Mouse (Mus musculus) liver, adult 2 months (tissue): ENCODE data around the gene Bcl2l11. TPM values are rescaled to one million over a fixed set of nuclear protein-coding genes. Genes with fewer than 3 reads are reported as not detected.

Source experiments
- DNase-seq: peaks from one replicate; pipeline ENCODE4 v3.0.0-alpha.2; 2011; ENCODE audit warnings: low read depth, low spot score; ENCODE audit errors: extremely low read depth
- H3K27ac ChIP-seq: fragments of 200-500 bp; replicated peaks from 2 replicates; pipeline ENCODE4 v1.5.1; 2012; ENCODE audit warnings: low read depth, mild to moderate bottlenecking, control low read depth, inconsistent platforms, low read length; ENCODE audit not compliant: insufficient read depth
- H3K27me3 ChIP-seq: fragments of 200-500 bp; 2 replicates; pipeline ENCODE4 v1.6.1; 2012; ENCODE audit warnings: mild to moderate bottlenecking, moderate library complexity, low read length, inconsistent platforms; ENCODE audit not compliant: control insufficient read depth, insufficient read depth
- H3K36me3 ChIP-seq: fragments of 200-500 bp; 2 replicates; pipeline ENCODE4 v1.6.1; 2012; ENCODE audit warnings: low read length, inconsistent platforms; ENCODE audit not compliant: control insufficient read depth, insufficient read depth
- H3K4me1 ChIP-seq: fragments of 200-500 bp; 2 replicates; pipeline ENCODE4 v1.6.1; 2011; ENCODE audit warnings: low read length; ENCODE audit not compliant: control insufficient read depth, insufficient read depth
- H3K4me3 ChIP-seq: fragments of 200-500 bp; 2 replicates; pipeline ENCODE4 v1.5.1; 2011; ENCODE audit warnings: low read depth, mild to moderate bottlenecking, control low read depth, low read length, moderate library complexity; ENCODE audit not compliant: insufficient read depth
- H3K79me2 ChIP-seq: fragments of 200-500 bp; 2 replicates; pipeline ENCODE4 v1.6.1; 2012; ENCODE audit warnings: inconsistent platforms, mild to moderate bottlenecking, low read length, moderate library complexity; ENCODE audit not compliant: control insufficient read depth, insufficient read depth
- H3K9ac ChIP-seq: fragments of 200-500 bp; 2 replicates; pipeline ENCODE4 v1.6.1; 2012; ENCODE audit warnings: low read depth, mild to moderate bottlenecking, control low read depth, inconsistent platforms, low read length
- CTCF ChIP-seq: fragments of 200-500 bp; IDR thresholded peaks from 2 replicates; pipeline ENCODE4 v1.5.1; 2011; ENCODE audit warnings: low read depth, low read length, control low read depth
- POLR2A ChIP-seq: fragments of 200-500 bp; IDR thresholded peaks from 2 replicates; pipeline ENCODE4 v1.6.1; 2011; ENCODE audit warnings: low read length, control low read depth; ENCODE audit not compliant: insufficient read depth; ENCODE audit errors: extremely low read depth
- WGBS: fragments of 180-500 bp; shearing (Covaris S2); methylation state at CpG from one replicate; pipeline ENCODE4 v1.1.7; 2018; 5-methylcytosine and 5-hydroxymethylcytosine counted together
- polyA plus RNA-seq: library from polyadenylated mRNA; depleted of rRNA; stranded (reverse); fragments of >200 nt; gene quantifications from 2 replicates; pipeline ENCODE4 v1.2.3, GENCODE M21; 2012
- total RNA-seq: library from RNA; depleted of rRNA; stranded (reverse); fragments of >200 nt; gene quantifications from 2 replicates; pipeline ENCODE4 v1.2.3, GENCODE M21; 2014

Bcl2l11 gene
- total and polyA plus RNA-seq, 2 experiments, result 2.7 to 4.0 TPM

GRCm38 (mm10) chr2:128124693-128125092 is 1.1 kb upstream of the Bcl2l11 start:
- no peaks in the 10 kb centered on the region for H3K27me3 ChIP-seq

GRCm38 (mm10) chr2:128126591-128127051 is 783 bp downstream of the Bcl2l11 start:
- Histone ChIP-seq H3K27ac (peak overlapping the region; percentile 50), H3K4me3 (peak overlapping the region; percentile 66), H3K79me2 (no peaks in the 10 kb centered on the region), H3K9ac (peak overlapping the region; percentile 65), H3K4me1 (peaks cover 8% of the 10 kb centered on the region), H3K36me3 (peaks cover 6% of the 10 kb centered on the region; the same call in 1 of the 2 replicates), H3K27me3 (no peaks in the 10 kb centered on the region)
- no peak for DNase-seq
- TF ChIP-seq CTCF (no peak), POLR2A (no peak)
- under 1% methylated on average over 35 of the region's 35 CpGs for WGBS

More at GRCm38 (mm10) chr2:128124693-128125092, 1.1 kb upstream of the Bcl2l11 start:
- H3K4me1 ChIP-seq, result peaks cover 8% of the 10 kb centered on the region
- DNase-seq, result no peak
- H3K4me3 ChIP-seq, result no peak overlapping the region
- no peaks in the 10 kb centered on the region for H3K79me2 ChIP-seq
- no peak overlapping the region for H3K27ac ChIP-seq
- WGBS, result 35% methylated on average over 15 of the region's 15 CpGs
- TF ChIP-seq CTCF (no peak), POLR2A (no peak)
- H3K36me3 ChIP-seq, result 0 out of 2 replicates have a peak, but pooled peaks cover 2% of the 10 kb centered on the region
- H3K9ac ChIP-seq, result no peak overlapping the region

GRCm38 (mm10) chr2:128127121-128127671 is 1.4 kb downstream of the Bcl2l11 start:
- no peak for TF ChIP-seq CTCF
- peak; percentile 76; the same call in 1 of the 2 replicates for TF ChIP-seq POLR2A
- Histone ChIP-seq H3K27ac (peak overlapping the region; percentile 57), H3K79me2 (no peaks in the 10 kb centered on the region), H3K9ac (peak overlapping the region; percentile 65), H3K27me3 (no peaks in the 10 kb centered on the region), H3K4me3 (peak overlapping the region; percentile 66), H3K4me1 (peaks cover 8% of the 10 kb centered on the region), H3K36me3 (peaks cover 7% of the 10 kb centered on the region; the same call in 1 of the 2 replicates)
- WGBS, result under 1% methylated on average over 67 of the region's 67 CpGs
- peak; percentile 75 for DNase-seq

GRCm38 (mm10) chr2:128127691-128128292 is 2.0 kb downstream of the Bcl2l11 start:
- H3K36me3 ChIP-seq, result peaks cover 7% of the 10 kb centered on the region; the same call in 1 of the 2 replicates
- H3K4me3 ChIP-seq, result peak overlapping the region; percentile 62
- no peaks in the 10 kb centered on the region for H3K79me2 ChIP-seq
- peak overlapping the region; percentile 55 for H3K9ac ChIP-seq
- peak overlapping the region; percentile 57 for H3K27ac ChIP-seq
- TF ChIP-seq POLR2A (no peak), CTCF (no peak)
- peak; percentile 88 for DNase-seq
- WGBS, result under 1% methylated on average over 48 of the region's 48 CpGs
- peaks cover 8% of the 10 kb centered on the region for H3K4me1 ChIP-seq
- no peaks in the 10 kb centered on the region for H3K27me3 ChIP-seq

GRCm38 (mm10) chr2:128128532-128128931 is 2.7 kb downstream of the Bcl2l11 start:
- Histone ChIP-seq H3K9ac (no peak overlapping the region), H3K4me3 (no peak overlapping the region), H3K27me3 (no peaks in the 10 kb centered on the region), H3K4me1 (peaks cover 8% of the 10 kb centered on the region), H3K79me2 (no peaks in the 10 kb centered on the region), H3K36me3 (peaks cover 7% of the 10 kb centered on the region; the same call in 1 of the 2 replicates), H3K27ac (no peak overlapping the region)
- WGBS, result 76% methylated on average over 10 of the region's 10 CpGs
- DNase-seq, result no peak
- no peak for TF ChIP-seq CTCF
- TF ChIP-seq POLR2A, result no peak

- Histone ChIP-seq H3K36me3 (peaks cover 7% of the 10 kb centered on the region; the same call in 1 of the 2 replicates), H3K27ac (no peak overlapping the region), H3K9ac (no peak overlapping the region), H3K27me3 (no peaks in the 10 kb centered on the region), H3K4me3 (no peak overlapping the region), H3K4me1 (peaks cover 3% of the 10 kb centered on the region; the same call in 1 of the 2 replicates), H3K79me2 (no peaks in the 10 kb centered on the region)
- TF ChIP-seq POLR2A (no peak), CTCF (no peak)
- 90% methylated on average over 11 of the region's 11 CpGs for WGBS
- DNase-seq, result no peak
Observed at GRCm38 (mm10) chr2:128131503-128131902, 5.7 kb downstream of the Bcl2l11 start.
